Mouse (Mus musculus): Measurements from ENCODE around the gene Wdr73.

DNA sequence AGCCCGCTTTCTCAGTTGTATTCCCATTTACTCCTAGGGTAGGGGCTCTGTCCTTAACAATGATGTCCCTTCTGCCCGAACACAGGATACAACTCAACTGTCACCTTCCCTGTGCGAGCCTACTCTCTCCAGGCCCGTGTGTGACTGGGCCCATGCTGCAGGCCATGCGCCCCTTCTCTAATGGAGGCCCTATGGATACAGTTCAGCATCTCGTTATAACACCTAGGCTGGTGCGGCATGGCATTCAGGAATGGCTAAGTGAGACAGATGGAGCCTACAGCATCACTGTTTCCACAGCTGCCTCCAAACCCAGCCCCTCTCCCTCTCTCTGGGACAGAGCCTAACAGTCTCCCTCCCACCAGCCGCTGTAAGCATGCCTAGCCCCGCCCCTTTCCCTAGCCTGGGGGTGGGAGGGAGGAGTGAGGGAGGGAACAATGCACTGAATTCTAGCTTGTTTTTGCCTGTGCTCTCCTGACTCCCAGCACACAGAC lies 12.0 kb downstream of the Wdr73 start:
- TF ChIP-seq CTCF (IDR thresholded peaks at IDR 0.05; ENCODE audit: low read depth): no peak
- TF ChIP-seq EP300 (optimal IDR thresholded peaks at IDR 0.05): no peak

Data from stomach, postnatal 0 days (tissue).